Mouse (Mus musculus) cerebellum, adult 2 months (tissue): ENCODE data around the gene Dst.

Experiments
- CTCF ChIP-seq: fragments of 200-500 bp; IDR thresholded peaks from 2 replicates; pipeline ENCODE4 v1.5.1; 2011; ENCODE audit warnings: low read depth, mild to moderate bottlenecking, control low read depth, low read length, moderate library complexity, borderline replicate concordance; ENCODE audit not compliant: insufficient read depth
- POLR2A ChIP-seq: fragments of 200-500 bp; IDR thresholded peaks from 2 replicates; pipeline ENCODE4 v1.6.1; 2011; ENCODE audit warnings: low read length, control low read depth, borderline replicate concordance; ENCODE audit not compliant: insufficient read depth

- no peak for TF ChIP-seq CTCF
- no peak for TF ChIP-seq POLR2A
These were observed 120.7 kb downstream of the Dst start for GRCm38 (mm10) chr1:34028722-34029121.
